Mouse (Mus musculus) kidney, adult 9 months (tissue): ENCODE data around the gene Armh3.
A peak's percentile ranks its signal among the peaks of the same experiment; 100 is the strongest.

ENCODE experiments used
- DNase-seq: peaks from one replicate; pipeline ENCODE4 v3.0.0; 2022

Armh3 gene

GRCm38 (mm10) chr19:45984379-45984778 is 13.9 kb downstream of the Armh3 start:
- no peak for DNase-seq

GRCm38 (mm10) chr19:45960770-45961169 is 37.5 kb downstream of the Armh3 start:
- DNase-seq, result no peak

- no peak for DNase-seq
Observed at GRCm38 (mm10) chr19:45956736-45957135, 41.6 kb downstream of the Armh3 start.

- peak; percentile 32 for DNase-seq
Observed at GRCm38 (mm10) chr19:45953286-45953685, 45.0 kb downstream of the Armh3 start.

- DNase-seq, result no peak
Observed at GRCm38 (mm10) chr19:45949236-45949635, 49.1 kb downstream of the Armh3 start.

GRCm38 (mm10) chr19:45947764-45948163 is 50.5 kb downstream of the Armh3 start:
- DNase-seq, result no peak

GRCm38 (mm10) chr19:45947286-45947685 is 51.0 kb downstream of the Armh3 start:
- no peak for DNase-seq

- no peak for DNase-seq
Observed at GRCm38 (mm10) chr19:45946541-45946940, 51.7 kb downstream of the Armh3 start.

GRCm38 (mm10) chr19:45945986-45946385 is 52.3 kb downstream of the Armh3 start:
- no peak for DNase-seq

GRCm38 (mm10) chr19:45943758-45944157 is 54.5 kb downstream of the Armh3 start:
- DNase-seq, result no peak

- DNase-seq, result no peak
Observed at GRCm38 (mm10) chr19:45938064-45938463, 60.2 kb downstream of the Armh3 start.

GRCm38 (mm10) chr19:45937530-45937929 is 60.8 kb downstream of the Armh3 start:
- no peak for DNase-seq

GRCm38 (mm10) chr19:45927236-45927635 is 71.1 kb downstream of the Armh3 start:
- no peak for DNase-seq

- no peak for DNase-seq
Observed at GRCm38 (mm10) chr19:45926342-45926741, 71.9 kb downstream of the Armh3 start.

- DNase-seq, result no peak
Observed at GRCm38 (mm10) chr19:45920299-45921090, 77.8 kb downstream of the Armh3 start.

- no peak for DNase-seq
Observed at GRCm38 (mm10) chr19:45918406-45918805, 79.9 kb downstream of the Armh3 start.

- no peak for DNase-seq
Observed at GRCm38 (mm10) chr19:45917856-45918255, 80.4 kb downstream of the Armh3 start.

- DNase-seq, result no peak
Observed at GRCm38 (mm10) chr19:45916461-45916860, 81.8 kb downstream of the Armh3 start.

- no peak for DNase-seq
Observed at GRCm38 (mm10) chr19:45916026-45916425, 82.3 kb downstream of the Armh3 start.

- DNase-seq, result no peak
Observed at GRCm38 (mm10) chr19:45913036-45913435, 85.3 kb downstream of the Armh3 start.

GRCm38 (mm10) chr19:45912376-45912775 is 85.9 kb downstream of the Armh3 start:
- DNase-seq, result no peak

- DNase-seq, result no peak
Observed at GRCm38 (mm10) chr19:45911236-45912025, 86.9 kb downstream of the Armh3 start.

GRCm38 (mm10) chr19:45908246-45908645 is 90.0 kb downstream of the Armh3 start:
- no peak for DNase-seq

GRCm38 (mm10) chr19:45907416-45907815 is 90.9 kb downstream of the Armh3 start:
- DNase-seq, result no peak
